Mouse (Mus musculus) ovary, adult 2 months (tissue): ENCODE data around the gene Tspan1. TPM values are rescaled to one million over a fixed set of nuclear protein-coding genes. Genes with fewer than 3 reads are reported as not detected.

Experiments
- polyA plus RNA-seq: library from polyadenylated mRNA; depleted of rRNA; stranded (reverse); fragments of >200 nt; gene quantifications from 2 replicates; pipeline ENCODE4 v1.2.3, GENCODE M21; 2012; rRNA removed

Tspan1 gene
- 14.3 and 19.8 TPM in 2 replicates for polyA plus RNA-seq

GRCm38 (mm10) chr4:116167404-116167803 lies at the start of gene Tspan1:
Tspan1 (minus strand) TSS chr4:116167601.

DNA sequence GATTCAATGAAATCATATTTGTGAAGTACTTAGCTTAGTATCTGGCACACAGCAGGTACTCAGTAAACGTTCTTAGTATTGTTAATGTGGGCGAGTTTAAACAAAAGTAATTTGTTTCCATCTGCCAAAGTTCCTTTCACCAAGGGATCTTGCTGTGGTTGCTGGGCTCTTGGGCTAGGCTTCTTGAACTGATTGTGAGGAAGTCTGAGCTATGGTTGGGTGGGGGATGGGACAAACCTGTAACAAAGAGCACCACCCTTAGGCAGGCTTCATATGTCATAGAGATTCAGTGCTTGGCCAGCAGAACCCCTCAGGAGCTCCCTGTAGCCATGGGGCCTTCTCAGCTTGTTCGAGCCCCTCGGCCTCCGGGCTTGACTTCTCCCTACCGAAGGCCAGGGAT lies 5.7 kb upstream of the Tspan1 start, which contains the start of the genes 1700042G07Rik and Gm49337:
Gene 1700042G07Rik, plus strand, starts transcription at position 301 of the 400 bp plus-strand sequence.
Gene Gm49337, plus strand, starts transcription at position 313 of the 400 bp plus-strand sequence.

DNA sequence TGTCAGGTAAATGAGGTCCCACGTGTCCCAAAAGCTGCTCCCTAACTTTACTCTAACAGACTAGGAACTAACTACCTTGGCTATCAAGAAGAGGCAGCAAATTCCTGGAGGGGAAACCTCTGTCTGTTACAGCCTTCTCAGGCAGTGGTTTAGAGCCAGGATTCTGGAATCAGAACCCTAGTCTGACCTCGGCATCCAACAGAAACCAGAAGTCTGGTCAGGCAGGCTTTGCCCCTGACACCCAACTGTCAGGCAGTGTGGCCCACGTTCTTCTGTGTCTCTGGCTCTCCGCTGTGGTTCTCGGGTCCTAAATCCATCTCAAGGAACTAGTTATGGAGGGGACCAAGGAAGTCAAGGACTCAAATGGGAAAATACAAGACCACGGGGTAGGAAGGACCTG lies 16.2 kb downstream of the Tspan1 start, which contains the start of gene Lurap1:
Gene Lurap1, minus strand, starts transcription at position 101 of the 400 bp plus-strand sequence.

DNA sequence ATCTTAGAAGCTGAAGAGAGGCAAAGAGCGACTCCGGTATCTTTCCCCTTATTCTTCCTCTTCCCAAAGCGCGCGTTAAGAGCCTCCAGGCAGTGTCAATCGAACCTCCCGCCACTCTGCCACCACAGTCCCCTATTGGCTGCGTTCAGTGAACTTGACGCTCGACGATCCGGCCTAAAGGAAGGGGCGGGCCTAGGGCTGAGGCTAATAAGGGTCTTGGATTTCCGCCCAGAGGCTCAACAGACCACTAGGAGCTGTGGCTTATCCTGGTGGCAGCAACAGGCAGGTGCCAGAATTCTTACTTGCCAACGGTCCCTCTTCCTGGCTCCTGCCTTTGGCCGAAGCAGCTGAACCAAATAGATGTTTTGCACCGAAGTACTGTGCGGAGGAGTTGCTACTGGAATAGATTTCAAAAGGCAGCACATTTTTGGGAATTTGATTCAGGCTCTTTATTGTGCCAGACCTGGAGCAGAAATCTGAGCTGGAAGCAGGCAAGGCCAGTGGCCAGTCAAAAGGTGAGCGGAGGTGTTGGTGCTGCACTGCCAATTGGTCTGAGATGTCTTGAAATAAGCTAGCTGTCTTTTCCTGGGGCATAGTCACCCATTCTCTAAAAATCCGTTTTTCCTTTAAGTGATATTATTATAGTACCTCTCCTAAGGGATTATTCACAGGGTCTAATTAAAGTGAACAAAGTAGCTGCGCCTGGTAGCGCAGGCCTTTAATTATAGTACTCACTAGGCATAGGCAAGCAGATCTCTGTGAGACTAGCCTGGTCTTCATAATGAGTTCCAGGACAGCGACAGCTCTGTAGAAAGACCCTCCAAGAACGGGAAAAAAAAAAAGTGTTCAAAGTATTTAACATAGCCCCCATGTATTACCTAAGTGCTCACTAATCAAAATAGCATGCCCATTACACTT lies 43.5 kb downstream of the Tspan1 start, which contains the start of the genes Rad54l and Pomgnt1:
Gene Rad54l, minus strand, starts transcription at position 89 of the 918 bp plus-strand sequence.
Gene Pomgnt1, plus strand, starts transcription at position 239 of the 918 bp plus-strand sequence.

Other genes with a start within 250 kb of the Tspan1 start
- 0.15 and 0.16 TPM in 2 replicates for gene Dmbx1, start 227.7 kb downstream of the Tspan1 start, polyA plus RNA-seq
- gene Faah, start 149.7 kb downstream of the Tspan1 start, polyA plus RNA-seq, result 11.5 and 18.0 TPM in 2 replicates
- gene Nsun4, start 113.7 kb downstream of the Tspan1 start, polyA plus RNA-seq, result 8.4 and 9.2 TPM in 2 replicates
- gene Uqcrh, start 92.5 kb downstream of the Tspan1 start, polyA plus RNA-seq, result 31.1 and 52.0 TPM in 2 replicates
- 214 and 217 TPM in 2 replicates for gene Lrrc41, start 92.3 kb downstream of the Tspan1 start, polyA plus RNA-seq
- gene Rad54l, start 43.9 kb downstream of the Tspan1 start, polyA plus RNA-seq, result 1.9 and 3.0 TPM in 2 replicates
- gene Pomgnt1, start 43.8 kb downstream of the Tspan1 start, polyA plus RNA-seq, result 58.1 and 58.2 TPM in 2 replicates
- 5.6 and 6.4 TPM in 2 replicates for gene Lurap1, start 16.3 kb downstream of the Tspan1 start, polyA plus RNA-seq
- not detected in 2 replicates for gene 1700042G07Rik, start 5.8 kb upstream of the Tspan1 start, polyA plus RNA-seq
- not detected in 2 replicates for gene Gm49337, start 5.8 kb upstream of the Tspan1 start, polyA plus RNA-seq
- 17.8 and 24.6 TPM in 2 replicates for gene Pik3r3, start 54.0 kb upstream of the Tspan1 start, polyA plus RNA-seq